Mouse (Mus musculus) mesoderm, embryonic 11.5 days (tissue): ENCODE measurements around the gene Smim22.

Experiments used
- DNase-seq: peaks from one replicate; pipeline ENCODE4 v3.0.0-alpha.2; 2012; ENCODE audit warnings: low read depth, low spot score

Smim22 gene

GRCm38 (mm10) chr16:5008076-5008475 lies 988 bp downstream of the Smim22 start:
- DNase-seq = no peak

GRCm38 (mm10) chr16:5010371-5010935 lies 3.4 kb downstream of the Smim22 start:
- DNase-seq = no peak

GRCm38 (mm10) chr16:5011285-5011684 lies 4.2 kb downstream of the Smim22 start:
- DNase-seq = no peak

- DNase-seq = no peak
Measured at GRCm38 (mm10) chr16:5012036-5013005, 5.2 kb downstream of the Smim22 start.

- DNase-seq = peak; percentile 99
Measured at GRCm38 (mm10) chr16:5013054-5013838, 6.2 kb downstream of the Smim22 start, which contains the start of gene Rogdi. Gene Rogdi (minus strand): TSS chr16:5013553.

- no peak for DNase-seq
Measured at GRCm38 (mm10) chr16:5014578-5014977, 7.5 kb downstream of the Smim22 start.

GRCm38 (mm10) chr16:5024021-5024420 lies 16.9 kb downstream of the Smim22 start:
- DNase-seq = no peak

GRCm38 (mm10) chr16:5029847-5030246 lies 22.8 kb downstream of the Smim22 start:
- DNase-seq = no peak

- DNase-seq = no peak
Measured at GRCm38 (mm10) chr16:5035591-5035990, 28.5 kb downstream of the Smim22 start.

GRCm38 (mm10) chr16:5036649-5037234 lies 29.7 kb downstream of the Smim22 start:
- DNase-seq = no peak

GRCm38 (mm10) chr16:5045322-5045721 lies 38.2 kb downstream of the Smim22 start:
- DNase-seq = no peak

- no peak for DNase-seq
Measured at GRCm38 (mm10) chr16:5049182-5049773, 42.2 kb downstream of the Smim22 start.

- DNase-seq = peak; percentile 100
Measured at GRCm38 (mm10) chr16:5049774-5050234, 42.7 kb downstream of the Smim22 start, which contains the start of the genes Glyr1 and Ubn1. Gene Glyr1 (minus strand): TSS chr16:5049863. Gene Ubn1 (plus strand): TSS chr16:5050057.

GRCm38 (mm10) chr16:5050251-5051110 lies 43.4 kb downstream of the Smim22 start:
- DNase-seq = peak; percentile 71
